Mouse (Mus musculus) lung, postnatal 10 days (tissue): Measurements from ENCODE around the gene Clec4d.
"Not testable (repeated sequence)": the region's sequence is repeated elsewhere in the genome, so short reads cannot be mapped to it uniquely, and the experiment has no call there.

Experiments used
- DNase-seq: peaks from one replicate; pipeline ENCODE4 v3.0.0; 2021

The Clec4d gene

DNA sequence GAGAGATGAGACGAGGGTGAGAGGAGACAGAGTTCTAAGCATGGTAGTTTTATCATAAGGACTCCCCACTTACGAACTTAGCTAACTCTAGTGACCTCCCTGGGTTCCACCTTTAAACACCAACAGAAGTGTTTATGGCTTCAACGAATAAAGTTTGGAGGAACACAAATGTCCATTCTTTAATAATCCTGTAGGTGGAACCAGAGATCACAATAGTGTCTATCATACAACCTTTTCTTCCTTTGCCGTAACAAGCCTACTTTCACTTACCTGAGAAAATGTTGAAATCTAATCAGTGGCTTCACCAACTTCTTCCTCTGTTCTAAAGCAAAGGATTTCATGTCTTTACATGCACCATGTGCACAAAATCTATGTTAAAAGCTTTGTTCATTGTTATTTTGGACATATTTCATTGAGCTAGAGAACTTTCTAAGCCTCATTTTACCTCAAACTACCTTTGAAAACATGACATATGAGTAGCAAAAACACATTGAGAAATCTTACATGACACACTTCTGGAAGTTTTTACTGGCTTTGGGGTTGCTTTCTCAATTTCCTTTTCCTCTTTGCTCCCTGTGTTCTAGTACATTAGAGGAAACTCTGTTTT is at the start of gene Clec4d:
Clec4d (plus strand) TSS at position 557 of the 607 bp plus-strand sequence.
- DNase-seq: no peak

DNA sequence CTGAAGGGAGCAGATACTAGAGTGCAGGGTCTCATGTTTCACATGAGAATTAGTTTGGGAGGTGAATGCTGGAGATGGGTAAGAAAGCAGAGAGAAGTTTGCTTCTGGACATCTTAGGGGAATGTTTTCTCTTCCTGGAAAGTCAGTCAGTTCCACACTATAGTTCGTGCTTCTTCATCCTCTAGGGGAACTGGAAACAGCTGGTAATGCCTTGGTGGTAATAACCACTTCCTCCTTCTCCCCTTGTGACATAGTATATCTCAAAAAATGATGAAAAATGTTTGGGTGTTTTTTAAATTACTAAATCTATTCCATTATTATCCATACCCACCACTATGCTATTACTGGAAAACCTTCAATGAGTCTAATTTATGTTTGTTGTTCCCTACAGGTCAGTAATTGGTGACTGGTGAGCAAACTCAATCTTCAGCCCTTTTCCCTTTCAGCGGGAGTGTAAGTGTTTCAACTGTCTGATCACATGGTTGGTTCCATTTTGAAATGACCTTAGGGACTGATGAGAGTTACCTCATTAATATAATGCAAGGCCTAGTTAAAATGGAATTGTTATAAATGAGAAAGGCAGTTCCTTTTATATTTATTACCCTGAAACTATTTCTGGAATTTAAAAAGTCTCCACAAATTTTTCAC is 34.3 kb upstream of the Clec4d start:
- no peak for DNase-seq

- no peak for DNase-seq
These were observed 32.3 kb upstream of the Clec4d start, which contains the start of gene Clec4n for GRCm38 (mm10) chr6:123229644-123230043. Gene Clec4n, plus strand, starts transcription at chr6:123229843.

GRCm38 (mm10) chr6:123231149-123231548 is 30.8 kb upstream of the Clec4d start:
- no peak for DNase-seq

GRCm38 (mm10) chr6:123237582-123237981 is 24.3 kb upstream of the Clec4d start:
- no peak for DNase-seq

- no peak for DNase-seq
These were observed 17.7 kb upstream of the Clec4d start for GRCm38 (mm10) chr6:123244201-123244600.

GRCm38 (mm10) chr6:123248862-123249261 is 13.0 kb upstream of the Clec4d start:
- DNase-seq: not testable (repeated sequence)

DNA sequence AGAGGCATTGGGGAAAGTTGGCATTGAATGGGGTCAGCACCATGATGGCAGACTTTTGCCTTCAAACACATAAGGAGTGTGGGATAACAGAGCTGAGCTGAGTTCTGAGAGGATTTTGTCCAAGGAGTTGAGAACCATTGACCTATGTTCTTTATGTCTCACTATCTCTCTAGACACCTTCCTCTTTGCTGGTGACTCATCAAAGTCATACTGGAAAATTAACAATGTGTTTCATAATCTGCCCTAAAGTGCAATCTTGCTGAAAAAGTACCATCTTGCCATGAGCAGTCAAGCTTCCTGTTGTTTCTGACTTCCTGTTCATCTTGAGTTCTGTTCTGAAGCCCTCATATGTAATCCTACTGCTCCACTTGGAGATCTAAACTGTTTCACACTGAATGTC is 9.2 kb upstream of the Clec4d start:
- DNase-seq: no peak

GRCm38 (mm10) chr6:123258946-123259345 is 3.0 kb upstream of the Clec4d start:
- no peak for DNase-seq

DNA sequence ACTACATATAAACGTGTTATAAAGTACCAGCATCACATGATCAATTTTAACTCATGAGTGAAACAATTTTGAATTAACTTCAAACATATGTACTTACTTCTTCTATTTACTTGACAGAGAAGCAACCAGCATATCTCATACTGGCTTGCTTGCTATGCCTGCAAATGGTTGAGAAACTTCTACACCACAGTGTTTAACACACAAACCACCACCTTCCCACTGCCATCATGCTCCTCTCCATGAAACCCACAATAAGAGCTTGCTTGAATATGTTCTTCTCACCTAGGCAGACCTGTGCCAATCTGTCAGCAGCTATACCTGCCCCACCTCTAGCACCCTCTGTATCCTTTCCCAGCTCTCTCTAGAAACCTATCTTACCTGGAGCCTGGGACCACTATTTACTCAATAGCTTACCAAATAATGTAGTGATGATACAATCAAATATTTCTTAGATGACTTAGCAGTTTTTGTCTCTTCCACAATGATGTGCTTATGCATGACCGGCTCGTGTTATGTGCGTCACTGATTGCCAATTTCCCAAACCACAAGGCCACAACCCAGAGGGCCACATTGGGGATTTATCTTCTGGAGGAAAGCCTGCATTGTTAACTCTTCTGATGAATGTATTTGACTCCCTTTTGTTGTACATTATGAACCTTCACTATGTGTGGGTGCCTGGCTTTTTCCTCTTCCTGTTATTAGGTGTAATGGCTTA is 1.9 kb upstream of the Clec4d start:
- DNase-seq: no peak

- no peak for DNase-seq
These were observed 1.0 kb upstream of the Clec4d start for GRCm38 (mm10) chr6:123260868-123261267.

GRCm38 (mm10) chr6:123264194-123264593 is 2.3 kb downstream of the Clec4d start:
- no peak for DNase-seq

GRCm38 (mm10) chr6:123265809-123266208 is 3.9 kb downstream of the Clec4d start:
- DNase-seq: no peak

DNA sequence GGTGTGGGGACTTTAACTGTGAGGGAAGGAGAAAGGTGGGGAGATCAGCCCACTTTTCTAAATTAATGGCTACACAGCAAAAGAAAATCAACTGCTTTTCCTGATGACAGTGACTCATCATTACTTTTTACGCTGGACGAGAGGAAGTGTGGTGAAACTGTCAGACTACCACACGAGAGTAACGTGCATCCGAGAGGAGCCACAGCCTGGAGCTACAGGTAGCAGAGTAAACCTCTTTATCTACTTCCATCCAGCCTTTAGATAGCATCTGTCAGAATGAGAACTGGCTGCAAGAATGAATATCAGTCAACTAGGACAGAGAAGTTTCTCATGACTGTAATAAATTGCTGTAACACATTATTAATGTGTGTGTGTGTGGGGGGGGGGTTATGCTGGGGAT is 5.0 kb downstream of the Clec4d start:
- no peak for DNase-seq

DNA sequence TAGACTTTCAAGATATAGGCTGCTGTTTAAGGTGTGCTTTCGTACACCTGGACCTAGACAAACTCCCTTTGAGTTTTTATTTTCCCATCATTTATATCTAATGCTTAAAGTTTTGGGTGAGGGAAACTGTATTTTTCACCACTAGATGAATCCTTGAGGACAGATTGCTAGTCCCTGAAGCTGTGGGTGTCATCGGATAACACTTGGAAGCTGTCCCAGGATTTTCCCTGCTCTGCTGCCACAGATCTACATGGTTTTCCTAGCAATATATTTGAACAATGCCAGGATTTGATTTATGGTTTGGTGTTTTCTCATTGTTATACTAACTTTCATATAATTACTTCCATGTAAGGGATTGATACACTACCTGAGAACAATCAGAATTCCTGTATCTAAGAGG is 17.5 kb downstream of the Clec4d start:
- DNase-seq: no peak

DNA sequence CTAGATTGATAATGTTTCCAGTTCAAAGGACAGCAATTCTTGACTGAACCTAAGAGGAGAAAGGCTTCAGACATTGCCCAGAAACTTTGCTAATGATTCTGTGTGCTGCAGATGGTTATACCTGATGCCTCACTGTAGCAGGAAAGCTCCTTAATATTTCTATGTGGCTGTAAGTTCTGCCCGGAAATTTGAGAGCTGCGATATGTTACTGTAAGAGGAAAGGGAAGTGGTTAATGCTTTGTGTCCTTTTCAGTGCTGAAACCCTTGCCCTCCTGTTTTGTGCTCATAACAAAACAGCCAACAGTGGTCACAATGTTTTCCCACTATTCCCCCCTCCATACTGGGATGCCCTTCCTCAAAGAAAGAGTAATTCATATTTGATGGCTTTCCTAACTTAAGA is 24.4 kb downstream of the Clec4d start:
- DNase-seq: no peak

DNA sequence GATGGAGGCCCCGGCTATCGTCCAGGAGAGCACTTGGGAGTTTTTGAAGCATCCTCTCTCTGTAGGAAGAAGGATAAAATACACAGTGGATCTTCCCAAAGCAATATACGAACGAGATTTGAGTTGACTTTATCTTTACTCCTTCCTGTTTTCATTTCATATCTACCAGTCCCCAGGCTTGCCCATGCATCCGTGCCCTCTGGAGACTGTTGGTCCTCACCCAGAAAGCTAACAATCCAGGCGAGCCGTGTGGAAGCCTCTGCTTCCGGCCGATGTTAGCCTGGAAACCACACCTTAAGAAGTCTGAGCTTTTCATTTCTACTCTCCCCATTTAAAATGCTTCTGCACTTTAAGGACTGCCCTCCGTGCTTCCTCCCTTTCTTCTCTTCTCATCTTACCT is 27.0 kb downstream of the Clec4d start:
- DNase-seq: no peak

DNA sequence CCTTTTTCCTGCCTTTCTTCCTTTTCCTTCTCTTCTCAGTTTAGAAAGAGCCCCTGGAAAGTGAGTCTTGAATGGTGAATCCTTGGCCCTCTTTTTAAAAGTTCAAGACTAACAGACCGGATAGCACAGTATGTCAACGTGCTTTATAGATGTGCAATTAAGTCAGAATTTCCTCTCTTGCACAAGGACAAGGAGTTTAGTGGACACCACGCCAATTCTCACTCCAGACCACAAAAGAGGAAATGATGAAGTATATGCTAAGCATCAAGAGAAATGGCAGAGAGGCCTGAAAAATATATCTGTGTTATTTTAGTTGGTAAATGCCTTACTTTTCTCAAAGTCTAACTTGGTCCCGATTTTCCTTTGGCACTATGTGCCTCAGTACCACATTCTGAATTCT is 27.8 kb downstream of the Clec4d start, which contains the start of gene Clec4e:
Clec4e (minus strand) TSS at position 118 of the 400 bp plus-strand sequence.
- no peak for DNase-seq

DNA sequence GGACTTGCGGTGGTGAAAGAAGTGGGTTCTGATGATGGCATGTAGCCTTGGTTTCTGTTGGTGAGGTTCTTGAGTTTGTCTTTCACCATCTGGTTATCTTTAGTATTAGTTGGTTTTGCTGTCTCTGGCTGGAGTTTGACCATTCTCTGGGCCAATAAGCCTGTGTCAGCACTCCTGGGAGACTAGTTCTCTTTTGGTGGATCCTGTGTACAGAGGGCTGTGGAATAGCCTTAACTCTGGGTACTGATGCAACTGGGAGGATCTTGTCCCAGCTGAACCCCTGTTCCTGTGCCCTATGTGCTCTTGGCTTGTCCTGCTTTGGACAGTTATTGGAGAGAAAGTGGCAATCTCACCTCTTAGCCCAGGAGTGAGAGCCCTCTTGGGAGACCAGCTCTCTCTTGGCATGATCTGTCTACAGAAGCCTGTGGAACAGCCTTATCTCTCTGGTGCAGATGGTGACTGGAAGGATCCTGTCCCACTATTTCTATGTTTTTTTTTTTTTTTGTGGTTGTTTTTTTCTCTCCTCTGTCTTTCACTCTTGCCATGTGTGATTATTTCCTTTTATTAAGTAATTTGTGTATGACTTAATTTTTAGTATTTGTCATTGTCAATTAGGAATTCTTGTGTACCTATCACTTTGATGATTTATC is 31.0 kb downstream of the Clec4d start:
- no peak for DNase-seq

- not testable (repeated sequence) for DNase-seq
These were observed 31.6 kb downstream of the Clec4d start for GRCm38 (mm10) chr6:123293509-123293908.

- DNase-seq: no peak
These were observed 34.8 kb downstream of the Clec4d start for GRCm38 (mm10) chr6:123296687-123297086.

GRCm38 (mm10) chr6:123306315-123306714 is 44.4 kb downstream of the Clec4d start:
- DNase-seq: not testable (repeated sequence)

- no peak for DNase-seq
These were observed 46.1 kb downstream of the Clec4d start, which contains the start of gene Vmn2r19 for GRCm38 (mm10) chr6:123308033-123308432. Gene Vmn2r19, plus strand, starts transcription at chr6:123308333.
